8 mouse cellular contexts compared by ENCODE assay signal in genomic region chr7:123462070-123462501, GRCm38 (mm10). TPM values are rescaled to one million over a fixed set of nuclear protein-coding genes. Genes with fewer than 3 reads are reported as not detected.
DNase-seq lines count a peak whose midpoint lies in the region; ATAC-seq and TF ChIP-seq lines count a peak whose summit lies in the region.

Gene Aqp8 (plus strand): TSS chr7:123462291.

- WGBS in heart, embryonic 15.5 days, result 30% methylated on average over 9 of the region's 9 CpGs
- 31% methylated on average over 9 of the region's 9 CpGs for WGBS in liver, embryonic 11.5 days

- intact Hi-C loops in gastrocnemius, adult 2 months (cut with DNase I), result loop anchor here (10.0 kb wide), 1 partner anchor 157 kb away; no protein-coding TSS in a partner anchor

- H3K4me3 ChIP-seq in heart, embryonic 15.5 days, result no peak within 1 kb of the TSS
- peak within 1 kb of the TSS; percentile 21; the same call in 1 of the 2 replicates for H3K4me3 ChIP-seq in liver, embryonic 11.5 days (ENCODE audit: low read depth, low read length)
- no peak within 1 kb of the TSS for H3K4me3 ChIP-seq in gastrocnemius, adult 2 months

- no peak within 1 kb of the TSS for H3K4me2 ChIP-seq in heart, embryonic 15.5 days
- H3K4me2 ChIP-seq in liver, embryonic 11.5 days, result peak within 1 kb of the TSS; percentile 56

- H3K9ac ChIP-seq in heart, embryonic 15.5 days, result no peak within 1 kb of the TSS
- peak within 1 kb of the TSS; percentile 43 for H3K9ac ChIP-seq in liver, embryonic 11.5 days (ENCODE audit: low read depth, low read length)

- H3K27ac ChIP-seq in heart, embryonic 15.5 days, result no peak within 1 kb of the TSS
- H3K27ac ChIP-seq in liver, embryonic 11.5 days (ENCODE audit: low read depth, low read length), result peak within 1 kb of the TSS; percentile 89
- no peak within 1 kb of the TSS for H3K27ac ChIP-seq in gastrocnemius, adult 2 months

- H3K4me1 ChIP-seq in heart, embryonic 15.5 days (replicated peaks), result peaks cover 12% of the 10 kb centered on the region
- peaks cover 54% of the 10 kb centered on the region for H3K4me1 ChIP-seq in liver, embryonic 11.5 days (replicated peaks; ENCODE audit: control insufficient read depth, insufficient read depth, low read length)

- H3K36me3 ChIP-seq in heart, embryonic 15.5 days, result no peaks in the 10 kb centered on the region
- no peaks in the 10 kb centered on the region for H3K36me3 ChIP-seq in liver, embryonic 11.5 days (ENCODE audit: control insufficient read depth, insufficient read depth, low read length)

- H3K9me3 ChIP-seq in heart, embryonic 15.5 days (replicated peaks), result no peaks in the 10 kb centered on the region
- no peaks in the 10 kb centered on the region for H3K9me3 ChIP-seq in liver, embryonic 11.5 days (ENCODE audit: control insufficient read depth, low read length)

- peaks cover 4% of the 10 kb centered on the region; the same call in 1 of the 2 replicates for H3K27me3 ChIP-seq in heart, embryonic 15.5 days
- H3K27me3 ChIP-seq in liver, embryonic 11.5 days (replicated peaks; ENCODE audit: control insufficient read depth, insufficient read depth, low read length), result no peaks in the 10 kb centered on the region

- ATAC-seq in heart, embryonic 15.5 days (replicated peaks; ENCODE audit: insufficient number of reproducible peaks, insufficient read depth, low FRiP score, low read depth), result peak; percentile 78; the same call in 1 of the 2 replicates
- ATAC-seq in liver, embryonic 11.5 days (replicated peaks; ENCODE audit: low FRiP score), result peak; percentile 89

- TF ChIP-seq CTCF in gastrocnemius, adult 2 months (IDR thresholded peaks at IDR 0.05), result no peak

- peak; percentile 45 for DNase-seq in adrenal gland, adult 2 months
- DNase-seq in adrenal gland, adult 18-20 months (ENCODE audit: low spot score in 2 of 2), result no peak
- peak; percentile 35 to 36 for DNase-seq in adrenal gland, postnatal 36 days
- DNase-seq in liver, embryonic 11.5 days (ENCODE audit: low spot score), result peak; percentile 73
- peak; percentile 55 to 79 for DNase-seq in spleen, postnatal 10 days (ENCODE audit: low spot score in 2 of 2)
- no peak for DNase-seq in T-cell, adult 2 months (ENCODE audit: low spot score)
- DNase-seq in gastrocnemius, adult 2 months, result no peak

RNA-seq across cellular contexts. Expression of gene Aqp8, which starts in this region (rescaled TPM):
- not detected for total RNA-seq in adrenal gland, adult 2 months (2021)
- polyA plus RNA-seq in adrenal gland, adult 2 months (2012; rRNA removed), result not detected in 2 replicates
- not detected for total RNA-seq in adrenal gland, adult 18-20 months (2021)
- not detected for total RNA-seq in adrenal gland, postnatal 36 days (2021)
- polyA plus RNA-seq in heart, embryonic 15.5 days (2015; fragmentation: Nextera tagmentation; extraction: Ambion mirVana), result 1.3 and 2.2 TPM in 2 replicates
- polyA plus RNA-seq in liver, embryonic 11.5 days (2014; fragmentation: Nextera tagmentation; extraction: Ambion mirVana), result 2.5 and 3.5 TPM in 2 replicates
- total RNA-seq in gastrocnemius, adult 2 months (2021), result not detected

Comparison
In these comparisons a context has a peak if more than half of its experiments do, and no peak if none do; other contexts are left out.
1. Peak in DNase-seq in adrenal gland, adult 2 months; RNA of the gene not detected or under 1 TPM.
2. Peak in DNase-seq in adrenal gland, postnatal 36 days; RNA of the gene not detected or under 1 TPM.
3. DNase-seq: peak in liver, embryonic 11.5 days (single experiment) and spleen, postnatal 10 days (2 of 2); none in adrenal gland, adult 18-20 months (0 of 2), T-cell, adult 2 months (single experiment) and gastrocnemius, adult 2 months (single experiment).